Mouse (Mus musculus): Measurements from ENCODE around the gene Nbeal2. TPM values are rescaled to one million over a fixed set of nuclear protein-coding genes. Genes with fewer than 3 reads are reported as not detected.

Gene Nbeal2
- total and polyA plus RNA-seq, 3 experiments = 3.2 to 19.7 (median 8.4) TPM

DNA sequence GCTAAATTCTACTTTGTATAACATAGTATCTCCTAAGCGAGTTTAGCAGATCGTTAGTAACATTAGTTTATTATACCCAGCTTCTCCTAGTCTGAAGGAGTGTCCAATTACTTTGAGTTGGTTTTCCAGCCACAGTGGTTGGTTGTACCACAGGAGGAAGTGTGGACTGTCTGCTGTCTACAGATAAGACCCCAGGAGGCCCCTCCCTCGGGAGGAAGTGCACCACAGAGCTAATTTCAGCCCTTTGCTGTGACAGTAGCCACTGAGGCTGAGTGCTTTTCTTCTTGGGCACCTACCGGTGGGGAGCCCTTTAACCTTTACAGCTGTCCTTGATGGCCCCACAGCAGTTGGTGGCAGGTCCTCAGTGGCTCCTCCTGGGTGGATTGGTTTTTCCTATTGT is 12.0 kb upstream of the Nbeal2 start:
- no peak overlapping the region for H3K27ac ChIP-seq (ENCODE audit: insufficient read depth, low read depth)
- H3K4me3 ChIP-seq (replicated peaks in 1 of 3; ENCODE audit: low read depth in 2 of 3, low read length in 2 of 3, poor library complexity in 1 of 3) = peak overlapping the region in 2 of 3 experiments; percentile 20 to 29
- peak overlapping the region; percentile 90 for H3K4me2 ChIP-seq (ENCODE audit: insufficient read depth, low read depth, poor library complexity, severe bottlenecking)
- peaks cover 5 to 34% of the 10 kb centered on the region in 2 experiments for H3K36me3 ChIP-seq (replicated peaks in 1 of 2; ENCODE audit: control insufficient read depth in 1 of 2, insufficient read depth in 1 of 2, low read length in 1 of 2)
- 0 out of 2 replicates have a peak overlapping the region, but pooled peaks have one; percentile 11 for H3K9ac ChIP-seq (ENCODE audit: insufficient read depth, low read depth)
- dilution Hi-C loops (cut with MboI; ENCODE audit: extremely low pct_ligation_motif_present, extremely low pct_unique_long_range_greater_than_20kb, low sequenced_read_pairs) (no loop called here), in situ Hi-C loops (cut with MboI; ENCODE audit: low pct_ligation_motif_present, low pct_unique_long_range_greater_than_20kb, low sequenced_read_pairs) (no loop called here)
- DNase-seq (ENCODE audit: extremely low read depth) = peak; percentile 82
- H3K9me3 ChIP-seq (replicated peaks; ENCODE audit: low read length) = no peaks in the 10 kb centered on the region
- TF ChIP-seq ZKSCAN1 (IDR thresholded peaks at IDR 0.05; ENCODE audit: borderline replicate concordance, low read depth, low read length) (no peak), ZMIZ1 (IDR thresholded peaks at IDR 0.05; ENCODE audit: low read depth, low read length) (no peak), CHD1 (IDR thresholded peaks at IDR 0.05; ENCODE audit: low read depth, low read length) (no peak), TCF12 (IDR thresholded peaks at IDR 0.05; ENCODE audit: low read depth, low read length) (peak; percentile 58; the same call in 1 of the 2 replicates), IRF4 (IDR thresholded peaks at IDR 0.05; ENCODE audit: low read depth, low read length) (peak; percentile 57; the same call in 1 of the 2 replicates), HCFC1 (IDR thresholded peaks at IDR 0.05; ENCODE audit: low read depth, low read length) (0 out of 2 replicates have a peak, but pooled peaks have one; percentile 23), ELF1 (IDR thresholded peaks at IDR 0.05; ENCODE audit: low read depth, low read length) (peak; percentile 63; the same call in 1 of the 2 replicates), RAD21 (IDR thresholded peaks at IDR 0.05; ENCODE audit: low read depth, low read length) (no peak; the same call in 1 of the 2 replicates), GABPA (IDR thresholded peaks at IDR 0.05; ENCODE audit: insufficient replicate concordance, low read depth, low read length) (no peak), MAX (IDR thresholded peaks at IDR 0.05; ENCODE audit: low read length) (no peak), MEF2A (IDR thresholded peaks at IDR 0.05; ENCODE audit: borderline replicate concordance, low read depth, low read length) (peak; percentile 72), E2F4 (IDR thresholded peaks at IDR 0.05; ENCODE audit: insufficient replicate concordance, low read depth, low read length) (no peak), JUND (conservative IDR thresholded peaks at IDR 0.05; ENCODE audit: low read depth, low read length) (no peak), TBP (conservative IDR thresholded peaks at IDR 0.05; ENCODE audit: low read depth, low read length) (0 out of 2 replicates have a peak, but pooled peaks have one; percentile 35), MAZ (IDR thresholded peaks at IDR 0.05; ENCODE audit: low read depth, low read length) (peak; percentile 65), SIN3A (IDR thresholded peaks at IDR 0.05; ENCODE audit: low read length) (0 out of 2 replicates have a peak, but pooled peaks have one; percentile 4), MXI1 (IDR thresholded peaks at IDR 0.05; ENCODE audit: low read depth, low read length) (no peak), PAX5 (IDR thresholded peaks at IDR 0.05; ENCODE audit: low read length) (no peak), ETS1 (conservative IDR thresholded peaks at IDR 0.05; ENCODE audit: low read depth, low read length) (peak; percentile 52), EP300 (IDR thresholded peaks at IDR 0.05; ENCODE audit: low read length) (peak; percentile 69; the same call in 1 of the 2 replicates), RCOR1 (conservative IDR thresholded peaks at IDR 0.05; ENCODE audit: low read depth, low read length) (no peak), UBTF (IDR thresholded peaks at IDR 0.05; ENCODE audit: low read depth, low read length) (no peak), MAFK (IDR thresholded peaks at IDR 0.05; ENCODE audit: insufficient replicate concordance, low read length) (0 out of 2 replicates have a peak, but pooled peaks have one; percentile 25)
- H3K79me2 ChIP-seq (replicated peaks; ENCODE audit: control insufficient read depth, extremely low read depth, insufficient read depth, poor library complexity, severe bottlenecking) = peaks cover 52% of the 10 kb centered on the region
- H3K4me1 ChIP-seq (ENCODE audit: control insufficient read depth in 1 of 2, insufficient read depth in 2 of 2) = peaks cover 20 to 80% of the 10 kb centered on the region in 2 experiments
- no peaks in the 10 kb centered on the region for H3K27me3 ChIP-seq (replicated peaks)
